Mouse (Mus musculus) embryonic facial prominence, embryonic 13.5 days (tissue): ENCODE measurements around the gene Unc50. TPM values are rescaled to one million over a fixed set of nuclear protein-coding genes. Genes with fewer than 3 reads are reported as not detected.

Experiments
- ATAC-seq: fragments of 200-750 bp; cut with Nextera tagmentation; 2 replicates; pipeline ENCODE4 v1.8.0; 2017; ENCODE audit warnings: low read depth; ENCODE audit not compliant: insufficient number of reproducible peaks, insufficient read depth, low FRiP score, low TSS enrichment
- H3K27ac ChIP-seq: fragments of 300-500 bp; sonication (generic); 2 replicates; pipeline ENCODE4 v1.5.1; 2015; ENCODE audit warnings: moderate library complexity, mild to moderate bottlenecking, inconsistent platforms
- H3K27me3 ChIP-seq: fragments of 300-500 bp; sonication (generic); 2 replicates; pipeline ENCODE4 v1.6.1; 2015; ENCODE audit warnings: mild to moderate bottlenecking, inconsistent platforms
- H3K36me3 ChIP-seq: fragments of 300-500 bp; sonication (generic); 2 replicates; pipeline ENCODE4 v1.6.1; 2015; ENCODE audit warnings: mild to moderate bottlenecking, inconsistent platforms
- H3K4me1 ChIP-seq: fragments of 300-500 bp; sonication (generic); 2 replicates; pipeline ENCODE4 v1.6.1; 2015; ENCODE audit warnings: inconsistent platforms
- H3K4me2 ChIP-seq: fragments of 300-500 bp; sonication (generic); 2 replicates; pipeline ENCODE4 v1.6.1; 2015; ENCODE audit warnings: moderate library complexity, mild to moderate bottlenecking, inconsistent platforms
- H3K4me3 ChIP-seq: fragments of 300-500 bp; sonication (generic); 2 replicates; pipeline ENCODE4 v1.5.1; 2015; ENCODE audit warnings: mild to moderate bottlenecking, inconsistent platforms
- H3K9ac ChIP-seq: fragments of 300-500 bp; sonication (generic); 2 replicates; pipeline ENCODE4 v1.6.1; 2015; ENCODE audit warnings: mild to moderate bottlenecking, inconsistent platforms
- H3K9me3 ChIP-seq: fragments of 300-500 bp; sonication (generic); 2 replicates; pipeline ENCODE4 v1.6.1; 2016; ENCODE audit warnings: inconsistent platforms
- WGBS: fragments of 180-500 bp; shearing (Covaris S2); methylation state at CpG from one replicate; pipeline ENCODE4 v1.1.7; 2015; ENCODE audit warnings: mixed read lengths; 5-methylcytosine and 5-hydroxymethylcytosine counted together
- polyA plus RNA-seq: library from polyadenylated mRNA; unstranded; fragments of >200 nt; fragmentation: Nextera tagmentation; extraction: Ambion mirVana; gene quantifications from 2 replicates; pipeline ENCODE4 v1.2.1, GENCODE M21; 2015

Gene Unc50
- polyA plus RNA-seq, 1 experiment from 2014 or later: 138 TPM

GRCm38 (mm10) chr1:37457546-37457945 is 27.6 kb downstream of the Unc50 start:
- Histone ChIP-seq H3K27ac (no peak overlapping the region), H3K9me3 (no peaks in the 10 kb centered on the region), H3K36me3 (no peaks in the 10 kb centered on the region), H3K27me3 (no peaks in the 10 kb centered on the region), H3K4me1 (0 out of 2 replicates have a peak, but pooled peaks cover 2% of the 10 kb centered on the region), H3K4me2 (no peak overlapping the region), H3K9ac (no peak overlapping the region), H3K4me3 (no peak overlapping the region)
- ATAC-seq: no peak
- WGBS: 52% methylated on average over 7 of the region's 7 CpGs

- H3K4me3 ChIP-seq: no peak overlapping the region
- no peaks in the 10 kb centered on the region for H3K27me3 ChIP-seq
- 79% methylated on average over 10 of the region's 10 CpGs for WGBS
- no peak for ATAC-seq
- no peaks in the 10 kb centered on the region for H3K4me1 ChIP-seq
- H3K36me3 ChIP-seq: peaks cover 7% of the 10 kb centered on the region; the same call in 1 of the 2 replicates
- no peak overlapping the region for H3K9ac ChIP-seq
- no peak overlapping the region for H3K4me2 ChIP-seq
- H3K9me3 ChIP-seq: peaks cover 3% of the 10 kb centered on the region; the same call in 1 of the 2 replicates
- no peak overlapping the region for H3K27ac ChIP-seq
Observed at GRCm38 (mm10) chr1:37464878-37465452, 35.0 kb downstream of the Unc50 start.

GRCm38 (mm10) chr1:37466322-37466995 is 36.5 kb downstream of the Unc50 start:
- no peak for ATAC-seq
- Histone ChIP-seq H3K9me3 (peaks cover 3% of the 10 kb centered on the region; the same call in 1 of the 2 replicates), H3K4me3 (no peak overlapping the region), H3K27me3 (no peaks in the 10 kb centered on the region), H3K4me1 (no peaks in the 10 kb centered on the region), H3K36me3 (peaks cover 7% of the 10 kb centered on the region; the same call in 1 of the 2 replicates), H3K27ac (no peak overlapping the region), H3K9ac (no peak overlapping the region), H3K4me2 (no peak overlapping the region)
- WGBS: 79% methylated on average over 3 of the region's 3 CpGs

GRCm38 (mm10) chr1:37467806-37468205 is 37.9 kb downstream of the Unc50 start:
- no peaks in the 10 kb centered on the region for H3K4me1 ChIP-seq
- no peak overlapping the region for H3K27ac ChIP-seq
- H3K9me3 ChIP-seq: peaks cover 3% of the 10 kb centered on the region; the same call in 1 of the 2 replicates
- 81% methylated on average over 4 of the region's 4 CpGs for WGBS
- no peaks in the 10 kb centered on the region for H3K27me3 ChIP-seq
- no peak for ATAC-seq
- H3K4me2 ChIP-seq: no peak overlapping the region
- H3K36me3 ChIP-seq: peaks cover 7% of the 10 kb centered on the region; the same call in 1 of the 2 replicates
- no peak overlapping the region for H3K9ac ChIP-seq
- H3K4me3 ChIP-seq: no peak overlapping the region

- ATAC-seq: no peak
- peaks cover 7% of the 10 kb centered on the region; the same call in 1 of the 2 replicates for H3K36me3 ChIP-seq
- H3K9me3 ChIP-seq: peaks cover 3% of the 10 kb centered on the region; the same call in 1 of the 2 replicates
- 80% methylated on average over 5 of the region's 5 CpGs for WGBS
- H3K27me3 ChIP-seq: no peaks in the 10 kb centered on the region
- H3K27ac ChIP-seq: no peak overlapping the region
- no peak overlapping the region for H3K4me2 ChIP-seq
- H3K4me1 ChIP-seq: 0 out of 2 replicates have a peak, but pooled peaks cover 4% of the 10 kb centered on the region
- H3K9ac ChIP-seq: no peak overlapping the region
- H3K4me3 ChIP-seq: no peak overlapping the region
Observed at GRCm38 (mm10) chr1:37469007-37469406, 39.1 kb downstream of the Unc50 start.

GRCm38 (mm10) chr1:37471179-37472148 is 41.5 kb downstream of the Unc50 start:
- ATAC-seq: no peak
- H3K27me3 ChIP-seq: no peaks in the 10 kb centered on the region
- H3K4me2 ChIP-seq: no peak overlapping the region
- H3K9me3 ChIP-seq: peaks cover 3% of the 10 kb centered on the region; the same call in 1 of the 2 replicates
- H3K27ac ChIP-seq: no peak overlapping the region
- 0 out of 2 replicates have a peak, but pooled peaks cover 4% of the 10 kb centered on the region for H3K4me1 ChIP-seq
- no peak overlapping the region for H3K4me3 ChIP-seq
- no peak overlapping the region for H3K9ac ChIP-seq
- 72% methylated on average over 6 of the region's 6 CpGs for WGBS
- H3K36me3 ChIP-seq: peaks cover 7% of the 10 kb centered on the region; the same call in 1 of the 2 replicates

GRCm38 (mm10) chr1:37473251-37473650 is 43.3 kb downstream of the Unc50 start:
- no peak for ATAC-seq
- peaks cover 3% of the 10 kb centered on the region; the same call in 1 of the 2 replicates for H3K9me3 ChIP-seq
- H3K9ac ChIP-seq: no peak overlapping the region
- H3K4me3 ChIP-seq: no peak overlapping the region
- H3K27me3 ChIP-seq: no peaks in the 10 kb centered on the region
- peaks cover 5% of the 10 kb centered on the region; the same call in 1 of the 2 replicates for H3K36me3 ChIP-seq
- H3K4me2 ChIP-seq: no peak overlapping the region
- WGBS: 72% methylated on average over 10 of the region's 10 CpGs
- no peak overlapping the region for H3K27ac ChIP-seq
- H3K4me1 ChIP-seq: 0 out of 2 replicates have a peak, but pooled peaks cover 4% of the 10 kb centered on the region

- H3K4me3 ChIP-seq: no peak overlapping the region
- no peak overlapping the region for H3K27ac ChIP-seq
- H3K9me3 ChIP-seq: no peaks in the 10 kb centered on the region
- H3K36me3 ChIP-seq: 0 out of 2 replicates have a peak, but pooled peaks cover 2% of the 10 kb centered on the region
- WGBS: 78% methylated on average over 8 of the region's 8 CpGs
- no peak overlapping the region for H3K4me2 ChIP-seq
- H3K4me1 ChIP-seq: 0 out of 2 replicates have a peak, but pooled peaks cover 4% of the 10 kb centered on the region
- no peak for ATAC-seq
- no peaks in the 10 kb centered on the region for H3K27me3 ChIP-seq
- H3K9ac ChIP-seq: no peak overlapping the region
Observed at GRCm38 (mm10) chr1:37474046-37474445, 44.1 kb downstream of the Unc50 start.

- WGBS: 89% methylated on average over 6 of the region's 6 CpGs
- H3K4me1 ChIP-seq: 0 out of 2 replicates have a peak, but pooled peaks cover 4% of the 10 kb centered on the region
Observed at GRCm38 (mm10) chr1:37474634-37475190, 44.8 kb downstream of the Unc50 start.

GRCm38 (mm10) chr1:37475312-37475711 is 45.4 kb downstream of the Unc50 start:
- ATAC-seq: no peak
- Histone ChIP-seq H3K9ac (no peak overlapping the region), H3K4me2 (no peak overlapping the region)

More at GRCm38 (mm10) chr1:37474634-37475190, 44.8 kb downstream of the Unc50 start:
- no peak overlapping the region for H3K4me2 ChIP-seq
- H3K27ac ChIP-seq: no peak overlapping the region
- H3K9me3 ChIP-seq: no peaks in the 10 kb centered on the region
- H3K9ac ChIP-seq: no peak overlapping the region
- H3K27me3 ChIP-seq: no peaks in the 10 kb centered on the region
- no peaks in the 10 kb centered on the region for H3K36me3 ChIP-seq
- no peak overlapping the region for H3K4me3 ChIP-seq
- no peak for ATAC-seq

GRCm38 (mm10) chr1:37477250-37477649 is 47.3 kb downstream of the Unc50 start:
- Histone ChIP-seq H3K27ac (no peak overlapping the region), H3K4me2 (no peak overlapping the region), H3K27me3 (no peaks in the 10 kb centered on the region), H3K9me3 (no peaks in the 10 kb centered on the region), H3K4me1 (0 out of 2 replicates have a peak, but pooled peaks cover 4% of the 10 kb centered on the region), H3K9ac (no peak overlapping the region), H3K4me3 (no peak overlapping the region), H3K36me3 (no peaks in the 10 kb centered on the region)
- WGBS: 91% methylated on average over 5 of the region's 5 CpGs
- no peak for ATAC-seq

More at GRCm38 (mm10) chr1:37475312-37475711, 45.4 kb downstream of the Unc50 start:
- H3K36me3 ChIP-seq: no peaks in the 10 kb centered on the region
- no peaks in the 10 kb centered on the region for H3K27me3 ChIP-seq
- H3K4me3 ChIP-seq: no peak overlapping the region
- H3K9me3 ChIP-seq: no peaks in the 10 kb centered on the region
- WGBS: 88% methylated on average over 3 of the region's 3 CpGs
- no peak overlapping the region for H3K27ac ChIP-seq
- H3K4me1 ChIP-seq: 0 out of 2 replicates have a peak, but pooled peaks cover 4% of the 10 kb centered on the region
